ENCODE assay signal across 26 mouse cellular contexts in genomic region chr16:42271213-42271612, GRCm38 (mm10).
DNase-seq lines count a peak whose midpoint lies in the region; ATAC-seq lines count a peak whose summit lies in the region.
"Had no signal": no experiment of that assay in that cellular context is flagged by ENCODE, and none has a peak within 500 bp of the region (broad histone marks: within the 10 kb centered on the region; RNA-seq: fewer than 3 reads in every experiment).

No protein-coding gene starts in this region.

- peaks cover 42% of the 10 kb centered on the region for H3K4me1 ChIP-seq in neural tube, embryonic 13.5 days (replicated peaks)
- H3K4me1 ChIP-seq: embryonic facial prominence, embryonic 15.5 days had no signal

- no peak for ATAC-seq in neural tube, embryonic 13.5 days (ENCODE audit: low read depth)
- ATAC-seq: activated CD4-positive, CD25-positive, alpha-beta regulatory T cell, adult 4 months; forebrain, embryonic 14.5 days; forebrain, embryonic 16.5 days; Patski had no signal

- H3K4me3 ChIP-seq in neural tube, embryonic 13.5 days: no peak overlapping the region
- H3K4me3 ChIP-seq: embryonic facial prominence, embryonic 13.5 days; embryonic facial prominence, embryonic 15.5 days; erythroblast, embryonic 14.5 days; forebrain, embryonic 10.5 days; forebrain, embryonic 12.5 days had no signal

- no peak overlapping the region for H3K4me2 ChIP-seq in neural tube, embryonic 13.5 days
- H3K4me2 ChIP-seq: embryonic facial prominence, embryonic 13.5 days; embryonic facial prominence, embryonic 15.5 days; forebrain, embryonic 12.5 days had no signal

- no peaks in the 10 kb centered on the region for H3K9me3 ChIP-seq in neural tube, embryonic 13.5 days
- H3K9me3 ChIP-seq: embryonic facial prominence, embryonic 13.5 days; embryonic facial prominence, embryonic 15.5 days; forebrain, embryonic 10.5 days; forebrain, embryonic 12.5 days had no signal

- H3K9ac ChIP-seq in neural tube, embryonic 13.5 days: no peak overlapping the region
- H3K9ac ChIP-seq: embryonic facial prominence, embryonic 13.5 days; embryonic facial prominence, embryonic 15.5 days; forebrain, embryonic 12.5 days had no signal

- no peaks in the 10 kb centered on the region for H3K27me3 ChIP-seq in neural tube, embryonic 13.5 days
- H3K27me3 ChIP-seq: embryonic facial prominence, embryonic 13.5 days; embryonic facial prominence, embryonic 15.5 days; forebrain, embryonic 12.5 days had no signal

- 61% methylated on average over 1 of the region's 1 CpGs for WGBS in neural tube, embryonic 13.5 days

- 0 out of 2 replicates have a peak overlapping the region, but pooled peaks have one; percentile 28 for H3K27ac ChIP-seq in neural tube, embryonic 13.5 days (replicated peaks)
- H3K27ac ChIP-seq: embryonic facial prominence, embryonic 13.5 days; embryonic facial prominence, embryonic 15.5 days; forebrain, embryonic 10.5 days; forebrain, embryonic 12.5 days had no signal

- intact Hi-C loops in heart, postnatal 36 days (cut with DNase I): no loop called here
- intact Hi-C loops in left cerebral cortex, postnatal 4 days (cut with DNase I): no loop called here

- H3K36me3 ChIP-seq in neural tube, embryonic 13.5 days: no peaks in the 10 kb centered on the region
- H3K36me3 ChIP-seq: embryonic facial prominence, embryonic 13.5 days; embryonic facial prominence, embryonic 15.5 days; forebrain, embryonic 10.5 days; forebrain, embryonic 12.5 days; G1E had no signal

- peak; percentile 11 for DNase-seq in heart, adult 11 months
- DNase-seq in heart, postnatal 36 days: no peak
- DNase-seq in neural tube, embryonic 10.5 days (ENCODE audit: extremely low spot score, low spot score): no peak
- DNase-seq in brain, adult 2 months (ENCODE audit: low read depth, low spot score): peak; percentile 38
- DNase-seq in left cerebral cortex, postnatal 4 days: no peak
- DNase-seq: adrenal gland, adult 8-10 months; adrenal gland, postnatal 14 days; adrenal gland, postnatal 36 days; cerebellum, adult 11 months; cerebellum, adult 18-20 months; cerebellum, adult 8-10 months; cerebellum, adult 9-11 months; cerebellum, postnatal 14 days; cerebellum, postnatal 36 days; embryo, embryonic 11 days had no signal

Comparison
In these comparisons a context has a peak if more than half of its experiments do, and no peak if none do; other contexts are left out.
1. DNase-seq: peak in heart, adult 11 months (single experiment) and brain, adult 2 months (single experiment); none in heart, postnatal 36 days (0 of 2), neural tube, embryonic 10.5 days (single experiment) and left cerebral cortex, postnatal 4 days (single experiment).